Mouse (Mus musculus) Patski (cell line): Measurements from ENCODE around the gene Actr1b. TPM values are rescaled to one million over a fixed set of nuclear protein-coding genes. Genes with fewer than 3 reads are reported as not detected.
A peak's percentile ranks its signal among the peaks of the same experiment; 100 is the strongest.
"Not testable (repeated sequence)": the region's sequence is repeated elsewhere in the genome, so short reads cannot be mapped to it uniquely, and the experiment has no call there.

ENCODE experiments used
- ATAC-seq: fragments of 100-300 bp; one replicate; pipeline ENCODE4 v1.8.0; 2021
- CTCF ChIA-PET: fragments of 350-600 bp; sonication (Branson Sonifier 250); formaldehyde crosslinking; loops from one replicate; lab custom pipeline; 2022; ENCODE audit warnings: inconsistent platforms; lab: Charles Lee
- POLR2A ChIA-PET: fragments of 350-600 bp; sonication (Branson Sonifier 250); formaldehyde crosslinking; loops from one replicate; lab custom pipeline; 2022; ENCODE audit warnings: antibody characterized with exemption, inconsistent platforms; lab: Charles Lee
- DNase-seq: peaks from one replicate; pipeline ENCODE4 v3.0.0-alpha.2; 2011; ENCODE audit warnings: low read depth, low spot score
- H3K27me3 ChIP-seq: fragments of 371-371 bp; one replicate; pipeline ENCODE4 v1.5.1; 2021
- CTCF ChIP-seq: fragments of 100-300 bp; IDR thresholded peaks from one replicate; pipeline ENCODE4 v1.5.1; 2021
- in situ Hi-C: fragments of 300-500 bp; cut with MboI; formaldehyde crosslinking; loops from 3 replicates; pipeline ENCODE4 v1.11.1; 2018; ENCODE audit warnings: low pct_unique_long_range_greater_than_20kb, mixed read lengths
- polyA plus RNA-seq: library from polyadenylated mRNA; unstranded; gene quantifications from one replicate; pipeline ENCODE4 v1.2.3, GENCODE M21; 2021

Actr1b gene
- polyA plus RNA-seq, 1 experiment from 2014 or later: 170 TPM

DNA sequence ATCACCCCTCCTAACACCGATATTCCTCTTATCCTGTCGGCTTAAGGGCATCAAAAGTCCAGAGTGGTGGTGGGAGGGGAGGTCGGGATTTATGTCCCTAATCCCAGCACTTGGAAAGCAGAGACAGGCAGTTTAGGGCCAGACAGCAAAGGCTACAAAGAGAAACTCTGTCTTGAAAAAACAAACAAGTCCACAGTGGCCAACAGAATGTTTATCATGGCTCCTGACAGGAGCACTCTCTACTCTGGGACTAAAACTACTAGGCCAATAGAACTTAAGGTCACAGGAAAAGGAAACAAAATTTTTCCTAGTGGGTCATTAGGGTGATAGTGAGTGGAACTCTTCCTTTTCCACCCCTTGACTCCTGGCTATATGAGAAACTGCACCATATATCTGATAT lies 39.3 kb downstream of the Actr1b start:
- ChIA-PET POLR2A (no interaction called here), CTCF (no interaction called here)
- no peak for TF ChIP-seq CTCF
- DNase-seq: no peak
- in situ Hi-C loops: no loop called here
- no peaks in the 10 kb centered on the region for H3K27me3 ChIP-seq
- no peak for ATAC-seq

GRCm38 (mm10) chr1:36672648-36673350 lies 41.4 kb downstream of the Actr1b start:
- no peak for TF ChIP-seq CTCF
- in situ Hi-C loops: no loop called here
- POLR2A ChIA-PET: no interaction called here
- ATAC-seq: no peak
- no peak for DNase-seq
- CTCF ChIA-PET: interaction anchor here (1.0 kb wide), 1 partner anchor 125 kb away, joined by 3 read pairs; the partner anchor contains the start of gene Ankrd39
- no peaks in the 10 kb centered on the region for H3K27me3 ChIP-seq

DNA sequence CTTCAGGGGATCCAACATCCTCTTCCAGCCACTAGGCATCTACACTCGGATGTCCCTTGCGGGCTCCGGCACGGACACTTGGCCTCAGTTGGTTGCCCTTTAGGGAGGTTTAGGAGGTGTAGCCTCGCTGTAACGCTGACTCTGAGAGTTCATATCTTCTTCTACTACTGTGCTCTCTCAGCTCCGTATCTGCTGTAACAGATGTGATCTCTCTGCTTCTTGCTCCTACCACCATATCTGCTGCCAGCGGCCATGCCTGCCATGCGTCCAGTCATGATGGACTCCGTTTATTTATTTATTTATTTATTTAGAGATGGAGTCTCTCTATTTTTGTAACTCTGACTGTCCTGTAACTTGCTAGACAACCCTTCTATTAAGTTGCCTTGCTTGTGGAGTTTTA lies 43.0 kb downstream of the Actr1b start:
- no peak for TF ChIP-seq CTCF
- ChIA-PET POLR2A (no interaction called here), CTCF (no interaction called here)
- H3K27me3 ChIP-seq: no peaks in the 10 kb centered on the region
- no peak for DNase-seq
- in situ Hi-C loops: no loop called here
- no peak for ATAC-seq

- ATAC-seq (no peak), DNase-seq (no peak)
- ChIA-PET POLR2A (no interaction called here), CTCF (no interaction called here)
- in situ Hi-C loops: no loop called here
- no peak for TF ChIP-seq CTCF
- H3K27me3 ChIP-seq: no peaks in the 10 kb centered on the region
Observed at GRCm38 (mm10) chr1:36670256-36670655, 44.0 kb downstream of the Actr1b start.

GRCm38 (mm10) chr1:36668007-36668406 lies 46.2 kb downstream of the Actr1b start:
- H3K27me3 ChIP-seq, in situ Hi-C loops, ATAC-seq, POLR2A ChIA-PET, DNase-seq: not testable (repeated sequence)
- CTCF ChIA-PET: interaction anchor here (1.6 to 1.9 kb wide), 2 partner anchors 15 to 121 kb away, joined by 4 to 5 read pairs; partner anchors contain the start of genes Ankrd39 and Fam178b

DNA sequence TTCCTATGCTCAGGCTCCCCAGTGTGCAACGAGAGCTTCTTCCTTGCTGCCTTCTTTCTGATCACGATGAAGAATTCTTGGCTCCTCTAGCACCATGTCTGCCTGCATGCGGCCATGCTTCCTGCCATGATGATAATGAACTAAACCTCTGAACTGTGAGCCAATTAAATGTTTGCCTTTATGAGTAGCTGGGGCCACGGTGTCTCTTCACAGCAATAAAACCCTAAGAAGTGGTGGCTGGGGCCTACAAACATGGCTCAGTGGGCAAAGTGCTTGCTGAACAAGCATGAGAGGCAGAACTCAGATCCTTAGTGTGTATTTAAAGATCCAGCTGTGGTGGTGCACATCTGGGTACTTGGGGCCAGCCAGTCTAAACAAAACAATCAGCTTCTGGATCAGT lies 48.3 kb downstream of the Actr1b start:
- CTCF ChIA-PET: interaction anchor here (1.5 kb wide), 1 partner anchor 119 kb away, joined by 4 read pairs; the partner anchor contains the start of gene Ankrd39
- no peak for TF ChIP-seq CTCF
- no peaks in the 10 kb centered on the region for H3K27me3 ChIP-seq
- POLR2A ChIA-PET: no interaction called here
- in situ Hi-C loops: no loop called here
- DNase-seq (no peak), ATAC-seq (no peak)

DNA sequence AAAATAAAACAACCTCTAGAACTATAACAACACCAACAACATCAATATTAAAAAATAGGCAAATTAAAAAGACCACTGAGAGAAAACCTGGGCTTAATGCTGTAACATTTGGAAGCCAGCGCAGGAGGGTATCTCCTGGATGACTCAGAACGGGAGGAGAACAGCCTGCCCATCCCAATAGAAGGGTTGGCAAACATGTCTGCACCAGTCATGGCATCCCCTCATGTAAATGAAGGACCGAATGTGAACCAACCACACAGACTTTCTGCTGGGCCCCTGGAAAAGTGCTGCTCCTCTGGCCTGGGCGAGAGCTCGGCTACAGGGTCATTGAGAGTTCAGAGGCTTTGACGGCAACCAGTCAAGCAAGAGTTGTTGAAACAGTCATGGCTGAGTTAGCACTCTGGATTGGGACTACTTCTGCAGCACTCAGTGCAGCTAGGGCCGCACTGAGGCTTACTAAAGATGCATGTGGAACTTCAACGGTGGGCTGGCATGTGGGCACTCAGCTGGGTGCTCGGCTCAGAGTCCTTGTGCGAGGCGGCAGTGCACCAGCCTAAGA lies 49.0 kb downstream of the Actr1b start:
- no peaks in the 10 kb centered on the region for H3K27me3 ChIP-seq
- in situ Hi-C loops: no loop called here
- POLR2A ChIA-PET: no interaction called here
- TF ChIP-seq CTCF: no peak
- DNase-seq (no peak), ATAC-seq (peak; percentile 26)
- CTCF ChIA-PET: interaction anchor here (1.5 kb wide), 1 partner anchor 118 kb away, joined by 4 read pairs; the partner anchor contains the start of gene Ankrd39

DNA sequence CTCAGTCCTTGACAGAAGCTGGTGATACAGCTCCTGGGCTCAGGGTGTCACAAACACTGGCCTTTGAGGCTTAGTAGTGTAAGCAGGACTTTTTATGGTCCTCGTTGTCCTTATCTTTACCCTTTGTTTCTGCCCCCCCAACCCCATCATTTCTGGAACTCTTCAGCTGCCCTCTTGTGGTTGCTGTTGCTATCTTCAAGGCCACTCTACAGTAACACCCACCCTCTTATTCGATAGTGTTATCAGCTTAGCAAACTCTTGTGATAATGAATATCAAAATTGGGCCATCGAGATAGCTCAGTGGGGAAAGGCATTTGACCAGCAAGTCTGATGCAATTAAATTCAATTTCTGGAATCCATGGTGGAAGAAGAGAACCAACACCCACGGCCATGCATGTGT lies 49.8 kb downstream of the Actr1b start:
- POLR2A ChIA-PET: interaction anchor here (0.6 to 1.9 kb wide), 3 partner anchors 106 to 1348 kb away, joined by 3 to 9 read pairs (median 5); partner anchors contain the start of gene Sema4c
- H3K27me3 ChIP-seq: no peaks in the 10 kb centered on the region
- in situ Hi-C loops: no loop called here
- ATAC-seq (no peak), DNase-seq (no peak)
- CTCF ChIA-PET: interaction anchor here (1.3 kb wide), 1 partner anchor 117 kb away, joined by 5 read pairs; the partner anchor contains the start of gene Ankrd39
- peak; percentile 27 for TF ChIP-seq CTCF

DNA sequence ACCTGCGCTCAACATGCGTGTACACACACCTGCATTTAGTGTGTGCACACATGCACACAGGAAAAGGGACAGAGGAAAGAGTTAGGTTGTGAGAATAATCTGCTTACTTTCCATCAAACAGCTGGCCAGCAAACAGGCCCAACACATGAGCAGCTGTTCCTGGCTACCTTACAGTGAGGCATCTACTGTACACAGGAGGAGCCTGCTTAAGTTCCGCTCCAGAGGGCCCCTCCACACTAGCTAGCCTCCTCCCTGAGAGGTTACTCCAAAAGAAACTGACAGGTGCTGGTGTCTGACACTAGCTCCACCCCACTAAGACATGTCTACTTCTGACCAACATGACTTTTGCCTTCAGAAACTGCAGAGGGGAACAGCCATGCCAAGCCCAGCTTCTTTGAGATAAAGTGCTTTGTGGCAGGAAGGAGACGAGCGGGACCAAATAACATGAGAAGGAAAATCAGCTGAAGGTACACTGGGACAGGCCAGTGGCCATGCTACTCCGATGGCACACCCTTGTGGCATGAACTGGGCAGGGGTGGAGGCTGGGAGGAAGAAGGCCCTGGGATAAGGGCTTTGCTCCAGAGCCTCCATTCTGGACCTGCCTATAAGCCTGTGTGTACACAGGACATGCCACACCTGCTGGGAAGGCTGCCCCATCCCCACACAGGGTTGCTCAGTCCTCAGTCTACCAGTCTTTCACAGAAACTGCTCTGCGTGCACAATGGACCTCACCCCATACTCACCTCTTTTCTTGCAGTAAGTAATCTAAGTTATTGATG lies 55.4 kb downstream of the Actr1b start:
- DNase-seq: no peak
- no peak for ATAC-seq
- no peak for TF ChIP-seq CTCF
- in situ Hi-C loops: no loop called here
- ChIA-PET POLR2A (no interaction called here), CTCF (no interaction called here)
- H3K27me3 ChIP-seq: no peaks in the 10 kb centered on the region

GRCm38 (mm10) chr1:36657658-36658415 lies 56.4 kb downstream of the Actr1b start:
- ChIA-PET POLR2A (no interaction called here), CTCF (no interaction called here)
- DNase-seq (no peak), ATAC-seq (no peak)
- in situ Hi-C loops: no loop called here
- H3K27me3 ChIP-seq: no peaks in the 10 kb centered on the region
- no peak for TF ChIP-seq CTCF
